11 mouse cellular contexts compared by ENCODE assay signal in genomic region chr3:101236995-101237808, GRCm38 (mm10). TPM values are rescaled to one million over a fixed set of nuclear protein-coding genes. Genes with fewer than 3 reads are reported as not detected.
DNase-seq lines count a peak whose midpoint lies in the region; ATAC-seq and TF ChIP-seq lines count a peak whose summit lies in the region.
"Had no signal": no experiment of that assay in that cellular context is flagged by ENCODE, and none has a peak within 500 bp of the region (broad histone marks: within the 10 kb centered on the region; RNA-seq: fewer than 3 reads in every experiment).

No protein-coding gene starts in this region.

- peaks cover 2% of the 10 kb centered on the region; the same call in 1 of the 2 replicates for H3K4me1 ChIP-seq in hindbrain, embryonic 11.5 days (replicated peaks; ENCODE audit: control insufficient read depth, insufficient read depth, low read length)
- peaks cover 21% of the 10 kb centered on the region for H3K4me1 ChIP-seq in midbrain, embryonic 15.5 days
- no peaks in the 10 kb centered on the region for H3K4me1 ChIP-seq in intestine, postnatal 0 days (replicated peaks; ENCODE audit: control insufficient read depth, insufficient read depth, low read length)

- peak; percentile 41 for DNase-seq in CD4-positive, CD25-positive, alpha-beta regulatory T cell, adult 2 months (ENCODE audit: low read depth, low spot score)
- peak; percentile 37 for DNase-seq in CD4-positive helper T cell, adult 2 months (ENCODE audit: low read depth, low spot score)
- DNase-seq in hindbrain, embryonic 11.5 days (ENCODE audit: low spot score) = peak; percentile 43
- DNase-seq in right cerebral cortex, postnatal 14 days = no peak
- DNase-seq in testis, postnatal 10 days (ENCODE audit: low spot score) = no peak

- ATAC-seq in CD4-positive, CD25-positive, alpha-beta regulatory T cell, adult 4 months = no peak
- peak; percentile 76 for ATAC-seq in hindbrain, embryonic 11.5 days (ENCODE audit: low FRiP score)
- peak; percentile 62 for ATAC-seq in midbrain, embryonic 15.5 days (replicated peaks)
- no peak for ATAC-seq in intestine, postnatal 0 days

- 39% methylated on average over 16 of the region's 16 CpGs for WGBS in hindbrain, embryonic 11.5 days
- WGBS in midbrain, embryonic 15.5 days = 41% methylated on average over 16 of the region's 16 CpGs
- WGBS in intestine, postnatal 0 days = 48% methylated on average over 16 of the region's 16 CpGs

- H3K27ac ChIP-seq in hindbrain, embryonic 11.5 days (ENCODE audit: low read depth, low read length) = peak overlapping the region; percentile 39
- no peak overlapping the region for H3K27ac ChIP-seq in midbrain, embryonic 15.5 days
- no peak overlapping the region for H3K27ac ChIP-seq in intestine, postnatal 0 days (ENCODE audit: low read depth, low read length)
- H3K27ac ChIP-seq: limb, embryonic 13.5 days had no signal

- no peak overlapping the region for H3K4me3 ChIP-seq in hindbrain, embryonic 11.5 days (ENCODE audit: low read depth, low read length)
- no peak overlapping the region for H3K4me3 ChIP-seq in midbrain, embryonic 15.5 days
- no peak overlapping the region for H3K4me3 ChIP-seq in intestine, postnatal 0 days (ENCODE audit: low read depth, low read length)
- H3K4me3 ChIP-seq: limb, embryonic 13.5 days; myocyte had no signal

- H3K9ac ChIP-seq in hindbrain, embryonic 11.5 days (ENCODE audit: low read depth, low read length) = no peak overlapping the region
- H3K9ac ChIP-seq in midbrain, embryonic 15.5 days = no peak overlapping the region
- H3K9ac ChIP-seq in intestine, postnatal 0 days (ENCODE audit: low read depth, low read length) = no peak overlapping the region
- H3K9ac ChIP-seq: limb, embryonic 13.5 days had no signal

- no peaks in the 10 kb centered on the region for H3K36me3 ChIP-seq in hindbrain, embryonic 11.5 days (ENCODE audit: control insufficient read depth, insufficient read depth, low read length)
- H3K36me3 ChIP-seq in midbrain, embryonic 15.5 days (replicated peaks) = no peaks in the 10 kb centered on the region
- H3K36me3 ChIP-seq in intestine, postnatal 0 days (ENCODE audit: control insufficient read depth, insufficient read depth) = no peaks in the 10 kb centered on the region
- H3K36me3 ChIP-seq: limb, embryonic 13.5 days had no signal

- H3K4me2 ChIP-seq in hindbrain, embryonic 11.5 days (replicated peaks; ENCODE audit: low read depth, low read length) = no peak overlapping the region
- H3K4me2 ChIP-seq in midbrain, embryonic 15.5 days = no peak overlapping the region
- no peak overlapping the region for H3K4me2 ChIP-seq in intestine, postnatal 0 days (replicated peaks; ENCODE audit: low read depth)
- H3K4me2 ChIP-seq: limb, embryonic 13.5 days had no signal

- TF ChIP-seq CTCF in intestine, postnatal 0 days (IDR thresholded peaks at IDR 0.05; ENCODE audit: low read depth) = no peak

- H3K27me3 ChIP-seq in hindbrain, embryonic 11.5 days (ENCODE audit: control insufficient read depth, insufficient read depth, low read length) = no peaks in the 10 kb centered on the region
- H3K27me3 ChIP-seq in midbrain, embryonic 15.5 days (replicated peaks) = no peaks in the 10 kb centered on the region
- no peaks in the 10 kb centered on the region for H3K27me3 ChIP-seq in intestine, postnatal 0 days (replicated peaks; ENCODE audit: control insufficient read depth, insufficient read depth, low read length)
- H3K27me3 ChIP-seq: limb, embryonic 13.5 days had no signal

- no peaks in the 10 kb centered on the region for H3K9me3 ChIP-seq in hindbrain, embryonic 11.5 days (ENCODE audit: control insufficient read depth, low read length)
- no peaks in the 10 kb centered on the region for H3K9me3 ChIP-seq in midbrain, embryonic 15.5 days
- H3K9me3 ChIP-seq in intestine, postnatal 0 days (ENCODE audit: control insufficient read depth) = no peaks in the 10 kb centered on the region
- H3K9me3 ChIP-seq: limb, embryonic 13.5 days had no signal

RNA-seq across cellular contexts. Expression of gene Cd2, which starts 50.5 kb away (rescaled TPM):
- 1,000 to 10,000 TPM; 1,558 to 1,756 TPM for polyA plus RNA-seq in CD4-positive, CD25-positive, alpha-beta regulatory T cell, adult 4 months (2017; shearing (Covaris generic))
- 0.14 TPM in 1 of 2 replicates, not detected in the other for polyA plus RNA-seq in hindbrain, embryonic 11.5 days (2014; fragmentation: Nextera tagmentation; extraction: Ambion mirVana)
- 0.26 TPM in 1 of 2 replicates, not detected in the other for polyA plus RNA-seq in midbrain, embryonic 15.5 days (2015; fragmentation: Nextera tagmentation; extraction: Ambion mirVana)
- polyA plus RNA-seq in intestine, postnatal 0 days (2015; fragmentation: Nextera tagmentation; extraction: Ambion mirVana) = 0.26 TPM in 1 of 2 replicates, not detected in the other
- polyA plus RNA-seq: embryonic facial prominence, embryonic 11.5 days; limb, embryonic 13.5 days; myocyte had no signal

Comparison
In these comparisons a context has a peak if more than half of its experiments do, and no peak if none do; other contexts are left out.
1. DNase-seq: peak in CD4-positive, CD25-positive, alpha-beta regulatory T cell, adult 2 months (single experiment), CD4-positive helper T cell, adult 2 months (single experiment) and hindbrain, embryonic 11.5 days (single experiment); none in right cerebral cortex, postnatal 14 days (single experiment) and testis, postnatal 10 days (single experiment).
2. ATAC-seq: peak in hindbrain, embryonic 11.5 days (single experiment) and midbrain, embryonic 15.5 days (single experiment); none in CD4-positive, CD25-positive, alpha-beta regulatory T cell, adult 4 months (single experiment) and intestine, postnatal 0 days (single experiment).
3. RNA of gene Cd2, which starts 50.5 kb away (polyA plus RNA-seq): 1,558 to 1,756 TPM in CD4-positive, CD25-positive, alpha-beta regulatory T cell, adult 4 months; 0.14 TPM in hindbrain, embryonic 11.5 days, 0.26 TPM in intestine, postnatal 0 days and 0.26 TPM in midbrain, embryonic 15.5 days; every median in the first group is over 1,000 times any median in the second.